Mouse (Mus musculus): ENCODE measurements around the gene Wipf1. TPM values are rescaled to one million over a fixed set of nuclear protein-coding genes. Genes with fewer than 3 reads are reported as not detected.

Wipf1 gene
- polyA plus RNA-seq, 1 experiment, result 16.1 TPM

DNA sequence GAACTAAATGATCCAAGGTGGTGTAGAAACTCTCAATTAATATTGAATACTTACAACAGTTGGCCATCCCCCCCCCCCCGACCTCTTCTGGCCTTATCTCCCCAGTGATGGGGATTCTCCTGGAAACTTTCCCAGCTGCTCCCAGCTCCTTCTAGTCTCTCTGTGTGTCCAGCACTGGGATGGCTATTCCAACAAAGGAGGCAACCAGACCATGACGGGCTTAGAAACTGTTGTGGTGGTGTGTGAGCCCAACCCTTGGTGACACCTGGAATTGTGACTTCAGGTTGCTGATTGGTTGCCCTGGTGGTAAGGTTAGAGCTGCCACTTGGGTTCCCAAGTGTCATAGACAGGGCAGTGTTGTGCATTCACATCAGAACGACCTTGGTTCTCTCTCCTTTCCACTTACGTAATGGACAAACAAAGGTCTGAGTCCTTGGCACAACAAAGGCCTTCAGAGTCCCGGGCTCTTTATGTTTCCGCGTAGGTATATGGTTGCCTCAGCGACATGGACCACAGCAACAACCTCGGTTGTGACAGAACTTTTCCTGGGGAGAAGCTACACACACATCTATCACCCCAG is 123.1 kb downstream of the Wipf1 start:
- Histone ChIP-seq H3K36me3 (ENCODE audit: control insufficient read depth, insufficient read depth) (no peaks in the 10 kb centered on the region), H3K4me3 (ENCODE audit: insufficient read depth, poor library complexity, severe bottlenecking) (no peak overlapping the region), H3K27me3 (ENCODE audit: control insufficient read depth, insufficient read depth, insufficient read length) (no peaks in the 10 kb centered on the region), H3K79me2 (ENCODE audit: control insufficient read depth, insufficient read depth) (no peaks in the 10 kb centered on the region), H3ac (ENCODE audit: control insufficient read depth, insufficient read length, low read depth) (no peak overlapping the region), H3K79me3 (ENCODE audit: low read depth) (no peaks in the 10 kb centered on the region)
- TF ChIP-seq FOSL1 (IDR thresholded peaks at IDR 0.05; ENCODE audit: insufficient read depth, low read length, poor library complexity, severe bottlenecking), result no peak
- no peak for TF ChIP-seq MAX (IDR thresholded peaks at IDR 0.05)
- TF ChIP-seq CTCF (IDR thresholded peaks at IDR 0.05; ENCODE audit: control insufficient read depth, insufficient read depth, insufficient read length), result no peak

GRCm38 (mm10) chr2:73404980-73405379 is 124.6 kb downstream of the Wipf1 start:
- Histone ChIP-seq H3ac (ENCODE audit: control insufficient read depth, insufficient read length, low read depth) (no peak overlapping the region), H3K36me3 (ENCODE audit: control insufficient read depth, insufficient read depth) (no peaks in the 10 kb centered on the region), H3K27me3 (ENCODE audit: control insufficient read depth, insufficient read depth, insufficient read length) (no peaks in the 10 kb centered on the region), H3K79me2 (ENCODE audit: control insufficient read depth, insufficient read depth) (no peaks in the 10 kb centered on the region), H3K4me3 (ENCODE audit: insufficient read depth, poor library complexity, severe bottlenecking) (no peak overlapping the region), H3K79me3 (ENCODE audit: low read depth) (no peaks in the 10 kb centered on the region)
- TF ChIP-seq MYOD1 (IDR thresholded peaks at IDR 0.05; ENCODE audit: control insufficient read depth, insufficient read length, low read depth), result no peak
- TF ChIP-seq MYOG (IDR thresholded peaks at IDR 0.05; ENCODE audit: control insufficient read depth, extremely low read depth, insufficient read length), result no peak
- no peak for TF ChIP-seq USF1 (IDR thresholded peaks at IDR 0.05; ENCODE audit: low read depth)

DNA sequence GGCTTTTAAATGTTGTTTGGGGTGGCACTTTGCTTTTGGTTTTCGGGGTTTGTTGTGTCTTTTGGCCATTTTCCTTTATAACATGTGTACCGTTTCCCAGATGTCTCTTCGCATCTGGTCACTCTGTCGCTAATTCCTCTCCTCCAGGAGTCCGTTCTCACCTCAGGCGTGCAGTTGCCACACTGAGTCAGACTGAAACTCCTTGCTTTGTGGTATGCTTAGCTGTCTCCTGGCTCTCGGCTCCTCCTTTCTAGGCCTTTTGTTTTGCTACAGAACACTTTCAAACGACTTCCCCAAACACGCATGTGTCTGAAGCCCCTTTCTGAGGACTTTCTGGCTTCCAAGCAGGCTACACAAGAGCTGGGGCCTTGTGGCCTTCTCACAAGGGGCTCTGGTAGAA is 125.1 kb downstream of the Wipf1 start:
- Histone ChIP-seq H3K79me3 (ENCODE audit: low read depth) (no peaks in the 10 kb centered on the region), H3ac (ENCODE audit: control insufficient read depth, insufficient read length, low read depth) (no peak overlapping the region), H3K79me2 (ENCODE audit: control insufficient read depth, insufficient read depth) (no peaks in the 10 kb centered on the region), H3K27me3 (ENCODE audit: control insufficient read depth, insufficient read depth, insufficient read length) (no peaks in the 10 kb centered on the region), H3K4me3 (ENCODE audit: insufficient read depth, poor library complexity, severe bottlenecking) (no peak overlapping the region), H3K36me3 (ENCODE audit: control insufficient read depth, insufficient read depth) (no peaks in the 10 kb centered on the region)
- TF ChIP-seq MYOD1 (IDR thresholded peaks at IDR 0.05; ENCODE audit: control insufficient read depth, insufficient read length, low read depth) (no peak), MAX (IDR thresholded peaks at IDR 0.05) (no peak), MYOG (IDR thresholded peaks at IDR 0.05; ENCODE audit: control insufficient read depth, extremely low read depth, insufficient read length) (no peak), CEBPB (IDR thresholded peaks at IDR 0.05; ENCODE audit: low read depth) (no peak), CTCF (IDR thresholded peaks at IDR 0.05; ENCODE audit: control insufficient read depth, insufficient read depth, insufficient read length) (no peak), FOSL1 (IDR thresholded peaks at IDR 0.05; ENCODE audit: insufficient read depth, low read length, poor library complexity, severe bottlenecking) (no peak), USF1 (IDR thresholded peaks at IDR 0.05; ENCODE audit: low read depth) (no peak)

- Histone ChIP-seq H3ac (ENCODE audit: control insufficient read depth, insufficient read length, low read depth) (no peak overlapping the region), H3K79me3 (ENCODE audit: low read depth) (no peaks in the 10 kb centered on the region), H3K79me2 (ENCODE audit: control insufficient read depth, insufficient read depth) (no peaks in the 10 kb centered on the region), H3K27me3 (ENCODE audit: control insufficient read depth, insufficient read depth, insufficient read length) (no peaks in the 10 kb centered on the region), H3K36me3 (ENCODE audit: control insufficient read depth, insufficient read depth) (no peaks in the 10 kb centered on the region), H3K4me3 (ENCODE audit: insufficient read depth, poor library complexity, severe bottlenecking) (no peak overlapping the region)
- no peak for TF ChIP-seq MYOG (IDR thresholded peaks at IDR 0.05; ENCODE audit: control insufficient read depth, extremely low read depth, insufficient read length)
- TF ChIP-seq MYOD1 (IDR thresholded peaks at IDR 0.05; ENCODE audit: control insufficient read depth, insufficient read length, low read depth), result no peak
- TF ChIP-seq FOSL1 (IDR thresholded peaks at IDR 0.05; ENCODE audit: insufficient read depth, low read length, poor library complexity, severe bottlenecking), result no peak
- no peak for TF ChIP-seq CTCF (IDR thresholded peaks at IDR 0.05; ENCODE audit: control insufficient read depth, insufficient read depth, insufficient read length)
- no peak for TF ChIP-seq MAX (IDR thresholded peaks at IDR 0.05)
- TF ChIP-seq USF1 (IDR thresholded peaks at IDR 0.05; ENCODE audit: low read depth), result no peak
- no peak for TF ChIP-seq CEBPB (IDR thresholded peaks at IDR 0.05; ENCODE audit: low read depth)
Observed at GRCm38 (mm10) chr2:73403385-73404013, 126.0 kb downstream of the Wipf1 start.

DNA sequence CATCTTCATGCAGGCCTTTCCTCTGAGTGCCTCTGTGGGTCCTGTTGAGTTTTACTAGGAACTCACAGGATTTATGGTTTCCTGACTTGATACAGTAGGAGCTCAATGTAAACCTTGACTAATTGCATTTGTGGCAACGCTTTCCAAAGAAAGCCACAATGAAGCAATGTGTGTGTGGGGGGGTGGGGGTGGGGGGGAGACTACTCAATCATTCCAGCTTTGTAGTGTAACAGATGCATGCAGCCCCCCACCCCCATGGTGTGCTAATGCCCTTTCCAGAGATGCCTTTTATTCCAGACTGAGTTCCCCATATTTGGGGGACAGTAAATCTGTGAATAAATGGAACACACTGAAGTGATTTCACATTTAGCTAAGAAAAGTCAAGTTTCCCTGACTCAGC is 127.8 kb downstream of the Wipf1 start:
- H3K79me3 ChIP-seq (ENCODE audit: low read depth), result no peaks in the 10 kb centered on the region
- TF ChIP-seq CEBPB (IDR thresholded peaks at IDR 0.05; ENCODE audit: low read depth) (no peak), USF1 (IDR thresholded peaks at IDR 0.05; ENCODE audit: low read depth) (no peak), FOSL1 (IDR thresholded peaks at IDR 0.05; ENCODE audit: insufficient read depth, low read length, poor library complexity, severe bottlenecking) (no peak), CTCF (IDR thresholded peaks at IDR 0.05; ENCODE audit: control insufficient read depth, insufficient read depth, insufficient read length) (no peak), MYOD1 (IDR thresholded peaks at IDR 0.05; ENCODE audit: control insufficient read depth, insufficient read length, low read depth) (no peak), MYOG (IDR thresholded peaks at IDR 0.05; ENCODE audit: control insufficient read depth, extremely low read depth, insufficient read length) (no peak), MAX (IDR thresholded peaks at IDR 0.05) (no peak)
- no peaks in the 10 kb centered on the region for H3K79me2 ChIP-seq (ENCODE audit: control insufficient read depth, insufficient read depth)
- H3K4me3 ChIP-seq (ENCODE audit: insufficient read depth, poor library complexity, severe bottlenecking), result no peak overlapping the region
- H3K27me3 ChIP-seq (ENCODE audit: control insufficient read depth, insufficient read depth, insufficient read length), result no peaks in the 10 kb centered on the region
- no peak overlapping the region for H3ac ChIP-seq (ENCODE audit: control insufficient read depth, insufficient read length, low read depth)
- H3K36me3 ChIP-seq (ENCODE audit: control insufficient read depth, insufficient read depth), result no peaks in the 10 kb centered on the region

DNA sequence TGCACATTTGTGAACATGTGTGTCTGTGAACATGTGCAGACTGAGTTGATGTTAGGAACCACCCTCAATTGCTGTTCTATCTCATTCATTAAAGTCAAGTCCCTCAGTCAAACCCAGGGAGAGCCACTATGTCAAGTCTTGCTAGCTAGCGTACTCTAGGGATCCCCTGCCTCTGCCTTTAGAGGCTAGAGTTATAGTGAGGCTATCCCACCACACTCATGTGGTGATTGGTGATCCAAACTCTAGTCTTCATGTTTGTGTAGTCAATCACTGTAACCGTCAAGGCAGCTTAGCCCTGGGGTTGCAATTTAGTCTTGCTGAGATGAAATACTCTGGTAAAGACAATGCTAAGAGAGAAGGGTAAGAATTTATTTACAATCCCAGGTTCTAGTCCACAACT is 132.1 kb downstream of the Wipf1 start:
- Histone ChIP-seq H3K27me3 (ENCODE audit: control insufficient read depth, insufficient read depth, insufficient read length) (no peaks in the 10 kb centered on the region), H3K4me3 (ENCODE audit: insufficient read depth, poor library complexity, severe bottlenecking) (no peak overlapping the region), H3K79me3 (ENCODE audit: low read depth) (no peaks in the 10 kb centered on the region), H3ac (ENCODE audit: control insufficient read depth, insufficient read length, low read depth) (no peak overlapping the region), H3K79me2 (ENCODE audit: control insufficient read depth, insufficient read depth) (no peaks in the 10 kb centered on the region), H3K36me3 (ENCODE audit: control insufficient read depth, insufficient read depth) (no peaks in the 10 kb centered on the region)
- no peak for TF ChIP-seq CTCF (IDR thresholded peaks at IDR 0.05; ENCODE audit: control insufficient read depth, insufficient read depth, insufficient read length)

Data from C2C12 (cell line).